Mouse (Mus musculus): Measurements from ENCODE around the gene Tymp.

GRCm38 (mm10) chr15:89387127-89387526 is 10.3 kb upstream of the Tymp start:
- no peak for TF ChIP-seq POLR2A (IDR thresholded peaks at IDR 0.05; ENCODE audit: insufficient read length, low read depth)
- no peak for TF ChIP-seq USF1 (IDR thresholded peaks at IDR 0.05; ENCODE audit: low read depth)
- no peak for TF ChIP-seq MYOD1 (IDR thresholded peaks at IDR 0.05; ENCODE audit: control insufficient read depth in 1 of 3, insufficient read length in 2 of 3, low read depth in 2 of 3)
